Mouse (Mus musculus): ENCODE data around the gene Poldip3. TPM values are rescaled to one million over a fixed set of nuclear protein-coding genes. Genes with fewer than 3 reads are reported as not detected.

Poldip3 gene
- polyA plus RNA-seq, 1 experiment from 2014 or later, result 54.4 TPM

- WGBS (ENCODE audit: insufficient replicate concordance), result under 1% methylated on average over 67 of the region's 67 CpGs
- Histone ChIP-seq H3K36me3 (ENCODE audit: control insufficient read depth, insufficient read depth) (no peaks in the 10 kb centered on the region), H3K9ac (ENCODE audit: low read depth, low read length) (peak overlapping the region; percentile 98), H3K4me3 (ENCODE audit: low read depth, low read length) (peak overlapping the region; percentile 98), H3K4me2 (ENCODE audit: low read depth, low read length) (peak overlapping the region; percentile 91), H3K27ac (ENCODE audit: low read length) (peak overlapping the region; percentile 95), H3K9me3 (replicated peaks; ENCODE audit: control insufficient read depth, low read length) (no peaks in the 10 kb centered on the region), H3K27me3 (ENCODE audit: control insufficient read depth, insufficient read depth, low read depth, low read length) (no peaks in the 10 kb centered on the region), H3K4me1 (ENCODE audit: control insufficient read depth, low read depth, low read length) (peaks cover 58% of the 10 kb centered on the region)
- peak; percentile 84 for ATAC-seq (ENCODE audit: low read depth)
These were observed 22.7 kb upstream of the Poldip3 start for GRCm38 (mm10) chr15:83171712-83172481.

DNA sequence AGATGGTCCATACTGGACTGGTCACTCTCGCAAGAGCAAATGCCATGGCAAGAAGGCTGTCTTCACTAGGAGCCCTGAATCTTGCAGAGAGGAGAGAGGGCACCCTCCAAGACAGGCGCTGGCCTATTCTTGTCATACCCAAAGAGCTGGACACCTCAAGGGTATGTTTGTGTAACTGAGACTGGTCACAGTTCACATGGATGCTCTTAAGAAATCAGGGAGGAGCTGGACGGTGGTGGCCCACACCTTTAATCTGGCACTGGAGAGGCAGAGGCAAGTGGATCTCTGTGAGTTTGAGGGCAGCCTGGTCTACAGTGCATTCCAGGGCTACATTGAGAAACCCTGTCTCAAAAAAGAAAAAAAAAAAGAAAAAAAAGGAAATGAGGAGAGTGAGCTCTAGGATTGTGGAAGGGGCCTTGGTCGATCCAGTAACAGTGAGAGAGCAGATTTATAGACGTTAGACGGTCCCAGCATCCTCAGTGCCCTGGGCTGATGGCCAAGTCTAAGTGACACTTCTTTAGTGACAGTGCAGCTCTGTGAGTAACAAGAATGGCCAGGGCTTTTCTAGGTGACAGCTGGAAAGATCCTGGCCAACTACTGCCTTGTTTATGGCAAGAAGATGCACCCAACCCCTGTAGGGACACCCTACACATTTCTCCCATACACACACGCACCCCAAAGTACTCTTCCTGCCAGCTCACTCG is 21.9 kb upstream of the Poldip3 start:
- H3K4me3 ChIP-seq (ENCODE audit: low read depth, low read length), result peak overlapping the region; percentile 98
- peaks cover under 1% of the 10 kb centered on the region; the same call in 1 of the 2 replicates for H3K36me3 ChIP-seq (ENCODE audit: control insufficient read depth, insufficient read depth)
- H3K9me3 ChIP-seq (replicated peaks; ENCODE audit: control insufficient read depth, low read length), result no peaks in the 10 kb centered on the region
- ATAC-seq (ENCODE audit: low read depth), result no peak
- peak overlapping the region; percentile 95 for H3K27ac ChIP-seq (ENCODE audit: low read length)
- peak overlapping the region; percentile 91 for H3K4me2 ChIP-seq (ENCODE audit: low read depth, low read length)
- H3K27me3 ChIP-seq (ENCODE audit: control insufficient read depth, insufficient read depth, low read depth, low read length), result no peaks in the 10 kb centered on the region
- 28% methylated on average over 8 of the region's 8 CpGs for WGBS (ENCODE audit: insufficient replicate concordance)
- H3K4me1 ChIP-seq (ENCODE audit: control insufficient read depth, low read depth, low read length), result peaks cover 65% of the 10 kb centered on the region
- peak overlapping the region; percentile 98 for H3K9ac ChIP-seq (ENCODE audit: low read depth, low read length)

DNA sequence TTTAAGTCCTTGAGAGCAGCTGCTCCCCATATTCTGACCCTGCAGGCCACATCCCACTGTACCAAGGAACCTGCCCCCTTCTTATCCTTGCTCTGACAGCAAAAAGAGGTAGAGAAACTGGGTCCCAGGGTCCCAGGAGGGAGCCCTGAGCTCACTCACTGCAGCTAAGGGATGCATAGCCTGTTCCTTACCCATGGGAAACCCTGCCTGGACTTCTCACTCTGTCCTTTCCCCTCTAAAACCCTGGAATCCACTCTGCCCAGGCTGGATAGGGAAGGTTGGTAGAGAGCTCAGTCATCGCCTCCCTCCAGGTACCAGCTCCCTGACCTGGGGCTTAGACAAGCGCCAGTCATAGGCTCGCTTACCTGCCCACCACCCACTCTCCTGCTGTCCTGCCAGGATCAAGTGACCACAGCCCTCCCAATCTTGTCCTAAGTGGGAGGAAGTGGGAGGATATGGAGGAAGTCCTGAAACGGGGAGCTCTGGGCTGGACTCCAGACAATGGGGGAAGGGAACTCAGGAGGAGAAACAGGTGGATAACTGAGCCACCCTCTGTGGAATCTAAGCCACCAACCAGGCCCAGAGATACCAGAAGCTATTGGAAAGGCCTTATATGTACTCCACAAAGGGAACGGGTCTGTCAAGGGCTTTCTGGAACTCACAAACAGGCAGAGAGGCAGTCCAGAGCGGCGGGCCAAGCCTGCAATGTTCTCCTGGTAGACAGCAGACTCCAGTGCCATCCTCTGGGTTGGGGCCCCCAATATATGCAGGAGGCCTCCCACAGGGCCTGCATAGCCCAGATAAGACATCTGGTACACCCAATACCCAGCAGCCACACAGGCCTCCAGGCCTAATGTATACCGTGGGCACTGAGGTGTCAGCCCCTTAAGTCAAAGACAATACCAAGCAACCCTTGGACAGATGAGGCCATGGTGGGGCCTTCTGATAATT is 20.9 kb upstream of the Poldip3 start:
- peak; percentile 86 for ATAC-seq (ENCODE audit: low read depth)
- peaks cover 6% of the 10 kb centered on the region for H3K36me3 ChIP-seq (ENCODE audit: control insufficient read depth, insufficient read depth)
- no peaks in the 10 kb centered on the region for H3K27me3 ChIP-seq (ENCODE audit: control insufficient read depth, insufficient read depth, low read depth, low read length)
- peak overlapping the region; percentile 95 for H3K27ac ChIP-seq (ENCODE audit: low read length)
- H3K4me2 ChIP-seq (ENCODE audit: low read depth, low read length), result peak overlapping the region; percentile 91
- WGBS (ENCODE audit: insufficient replicate concordance), result 20% methylated on average over 8 of the region's 8 CpGs
- no peaks in the 10 kb centered on the region for H3K9me3 ChIP-seq (replicated peaks; ENCODE audit: control insufficient read depth, low read length)
- H3K4me1 ChIP-seq (ENCODE audit: control insufficient read depth, low read depth, low read length), result peaks cover 74% of the 10 kb centered on the region
- peak overlapping the region; percentile 98 for H3K4me3 ChIP-seq (ENCODE audit: low read depth, low read length)
- H3K9ac ChIP-seq (ENCODE audit: low read depth, low read length), result peak overlapping the region; percentile 98

GRCm38 (mm10) chr15:83168875-83169771 is 19.9 kb upstream of the Poldip3 start:
- H3K4me2 ChIP-seq (ENCODE audit: low read depth, low read length), result peak overlapping the region; percentile 91
- ATAC-seq (ENCODE audit: low read depth), result no peak
- H3K36me3 ChIP-seq (ENCODE audit: control insufficient read depth, insufficient read depth), result peaks cover 6% of the 10 kb centered on the region
- no peaks in the 10 kb centered on the region for H3K27me3 ChIP-seq (ENCODE audit: control insufficient read depth, insufficient read depth, low read depth, low read length)
- peak overlapping the region; percentile 98 for H3K9ac ChIP-seq (ENCODE audit: low read depth, low read length)
- peaks cover 79% of the 10 kb centered on the region for H3K4me1 ChIP-seq (ENCODE audit: control insufficient read depth, low read depth, low read length)
- WGBS (ENCODE audit: insufficient replicate concordance), result 52% methylated on average over 7 of the region's 7 CpGs
- H3K9me3 ChIP-seq (replicated peaks; ENCODE audit: control insufficient read depth, low read length), result no peaks in the 10 kb centered on the region
- H3K4me3 ChIP-seq (ENCODE audit: low read depth, low read length), result peak overlapping the region; percentile 98
- H3K27ac ChIP-seq (ENCODE audit: low read length), result peak overlapping the region; percentile 95

GRCm38 (mm10) chr15:83168311-83168710 is 19.1 kb upstream of the Poldip3 start:
- peak overlapping the region; percentile 98 for H3K4me3 ChIP-seq (ENCODE audit: low read depth, low read length)
- peak overlapping the region; percentile 98 for H3K9ac ChIP-seq (ENCODE audit: low read depth, low read length)
- peaks cover 11% of the 10 kb centered on the region for H3K36me3 ChIP-seq (ENCODE audit: control insufficient read depth, insufficient read depth)
- H3K9me3 ChIP-seq (replicated peaks; ENCODE audit: control insufficient read depth, low read length), result no peaks in the 10 kb centered on the region
- no peaks in the 10 kb centered on the region for H3K27me3 ChIP-seq (ENCODE audit: control insufficient read depth, insufficient read depth, low read depth, low read length)
- 74% methylated on average over 3 of the region's 3 CpGs for WGBS (ENCODE audit: insufficient replicate concordance)
- peaks cover 75% of the 10 kb centered on the region for H3K4me1 ChIP-seq (ENCODE audit: control insufficient read depth, low read depth, low read length)
- peak overlapping the region; percentile 95; the same call in 1 of the 2 replicates for H3K27ac ChIP-seq (ENCODE audit: low read length)
- ATAC-seq (ENCODE audit: low read depth), result no peak
- H3K4me2 ChIP-seq (ENCODE audit: low read depth, low read length), result peak overlapping the region; percentile 91

- H3K4me1 ChIP-seq (ENCODE audit: control insufficient read depth, low read depth, low read length), result peaks cover 75% of the 10 kb centered on the region
- H3K9me3 ChIP-seq (replicated peaks; ENCODE audit: control insufficient read depth, low read length), result no peaks in the 10 kb centered on the region
- peak overlapping the region; percentile 98 for H3K4me3 ChIP-seq (ENCODE audit: low read depth, low read length)
- H3K27me3 ChIP-seq (ENCODE audit: control insufficient read depth, insufficient read depth, low read depth, low read length), result no peaks in the 10 kb centered on the region
- 83% methylated on average over 8 of the region's 8 CpGs for WGBS (ENCODE audit: insufficient replicate concordance)
- H3K9ac ChIP-seq (ENCODE audit: low read depth, low read length), result peak overlapping the region; percentile 98
- H3K27ac ChIP-seq (ENCODE audit: low read length), result peak overlapping the region; percentile 95
- H3K4me2 ChIP-seq (ENCODE audit: low read depth, low read length), result peak overlapping the region; percentile 91
- H3K36me3 ChIP-seq (ENCODE audit: control insufficient read depth, insufficient read depth), result peaks cover 17% of the 10 kb centered on the region
- ATAC-seq (ENCODE audit: low read depth), result no peak
These were observed 18.4 kb upstream of the Poldip3 start for GRCm38 (mm10) chr15:83167550-83168065.

GRCm38 (mm10) chr15:83167126-83167525 is 17.9 kb upstream of the Poldip3 start:
- H3K4me1 ChIP-seq (ENCODE audit: control insufficient read depth, low read depth, low read length), result peaks cover 78% of the 10 kb centered on the region
- no peaks in the 10 kb centered on the region for H3K9me3 ChIP-seq (replicated peaks; ENCODE audit: control insufficient read depth, low read length)
- peaks cover 22% of the 10 kb centered on the region for H3K36me3 ChIP-seq (ENCODE audit: control insufficient read depth, insufficient read depth)
- ATAC-seq (ENCODE audit: low read depth), result no peak
- H3K27ac ChIP-seq (ENCODE audit: low read length), result peak overlapping the region; percentile 95
- H3K4me2 ChIP-seq (ENCODE audit: low read depth, low read length), result peak overlapping the region; percentile 91
- H3K4me3 ChIP-seq (ENCODE audit: low read depth, low read length), result peak overlapping the region; percentile 98
- peak overlapping the region; percentile 98 for H3K9ac ChIP-seq (ENCODE audit: low read depth, low read length)
- no peaks in the 10 kb centered on the region for H3K27me3 ChIP-seq (ENCODE audit: control insufficient read depth, insufficient read depth, low read depth, low read length)
- 75% methylated on average over 5 of the region's 5 CpGs for WGBS (ENCODE audit: insufficient replicate concordance)
